Mouse (Mus musculus) heart, embryonic 14.5 days (tissue): ENCODE data around the gene Trim34b. TPM values are rescaled to one million over a fixed set of nuclear protein-coding genes. Genes with fewer than 3 reads are reported as not detected.
"Not testable (repeated sequence)": the region's sequence is repeated elsewhere in the genome, so short reads cannot be mapped to it uniquely, and the experiment has no call there.

ENCODE experiments used
- ATAC-seq: fragments of 200-750 bp; cut with Nextera tagmentation; 2 replicates; pipeline ENCODE4 v1.8.0; 2017; ENCODE audit warnings: low read depth, moderate TSS enrichment; ENCODE audit not compliant: insufficient number of reproducible peaks, insufficient read depth, low FRiP score
- H3K27ac ChIP-seq, 2 experiments: fragments of 200-500 bp in 1 of 2; fragments of 300-500 bp in 1 of 2; sonication (generic) in 1 of 2; replicated peaks in 1 of 2; 2 replicates each; pipeline ENCODE4 v1.5.1; 2012 to 2014; ENCODE audit warnings: low read depth in 2 of 2, low read length in 2 of 2, control low read depth in 1 of 2, mild to moderate bottlenecking in 1 of 2, mixed read lengths in 1 of 2; ENCODE audit not compliant: control insufficient read depth in 1 of 2, insufficient read depth in 1 of 2
- H3K27me3 ChIP-seq: fragments of 300-500 bp; sonication (generic); 2 replicates; pipeline ENCODE4 v1.6.1; 2014; ENCODE audit warnings: mild to moderate bottlenecking, low read length, control low read depth; ENCODE audit not compliant: control insufficient read depth, insufficient read depth
- H3K36me3 ChIP-seq: fragments of 300-500 bp; sonication (generic); 2 replicates; pipeline ENCODE4 v1.6.1; 2014; ENCODE audit warnings: mild to moderate bottlenecking, control low read depth, low read length, mixed read lengths; ENCODE audit not compliant: control insufficient read depth, insufficient read depth
- H3K4me1 ChIP-seq, 2 experiments: fragments of 200-500 bp in 1 of 2; fragments of 300-500 bp in 1 of 2; sonication (generic) in 1 of 2; 2 replicates each; pipeline ENCODE4 v1.6.1; 2012 to 2014; ENCODE audit warnings: low read length in 2 of 2, control low read depth in 1 of 2, mixed read lengths in 1 of 2; ENCODE audit not compliant: control insufficient read depth in 2 of 2, insufficient read depth in 2 of 2
- H3K4me2 ChIP-seq: fragments of 300-500 bp; sonication (generic); 2 replicates; pipeline ENCODE4 v1.6.1; 2014; ENCODE audit warnings: mild to moderate bottlenecking, low read length
- H3K4me3 ChIP-seq, 2 experiments: fragments of 200-500 bp in 1 of 2; fragments of 300-500 bp in 1 of 2; sonication (generic) in 1 of 2; 2 replicates each; pipeline ENCODE4 v1.5.1; 2012 to 2014; ENCODE audit warnings: low read length in 2 of 2, mild to moderate bottlenecking in 2 of 2, control low read depth in 1 of 2, low read depth in 1 of 2, moderate library complexity in 1 of 2; ENCODE audit not compliant: control insufficient read depth in 1 of 2, insufficient read depth in 1 of 2
- H3K9ac ChIP-seq: fragments of 300-500 bp; sonication (generic); 2 replicates; pipeline ENCODE4 v1.6.1; 2014; ENCODE audit warnings: mild to moderate bottlenecking, low read length
- H3K9me3 ChIP-seq: fragments of 300-500 bp; sonication (generic); 2 replicates; pipeline ENCODE4 v1.6.1; 2016; ENCODE audit warnings: low read length, control low read depth; ENCODE audit not compliant: control insufficient read depth
- WGBS: fragments of 180-500 bp; shearing (Covaris S2); extraction: QIAGEN DNeasy Blood & Tissue Kit; methylation state at CpG from one replicate; pipeline ENCODE4 v1.1.7; 2014; 5-methylcytosine and 5-hydroxymethylcytosine counted together
- polyA plus RNA-seq: library from polyadenylated mRNA; unstranded; fragments of >200 nt; fragmentation: Nextera tagmentation; extraction: Ambion mirVana; gene quantifications from 2 replicates; pipeline ENCODE4 v1.2.1, GENCODE M21; 2014

Gene Trim34b
- polyA plus RNA-seq: 0.20 TPM in 1 of 2 replicates, not detected in the other

- H3K36me3 ChIP-seq, H3K4me3 ChIP-seq, ATAC-seq, H3K9ac ChIP-seq, H3K9me3 ChIP-seq, H3K27ac ChIP-seq, H3K4me1 ChIP-seq, H3K4me2 ChIP-seq, H3K27me3 ChIP-seq: not testable (repeated sequence)
- 76% methylated on average over 2 of the region's 2 CpGs for WGBS
Observed at GRCm38 (mm10) chr7:104329171-104329570, at the start of gene Trim34b. Gene Trim34b, plus strand, starts transcription at chr7:104329471.

GRCm38 (mm10) chr7:104287576-104288443, 41.5 kb upstream of the Trim34b start, which contains the start of gene Trim5:
Gene Trim5, minus strand, starts transcription at chr7:104288094.
- H3K4me2 ChIP-seq: peak within 1 kb of the TSS; percentile 58
- not testable (repeated sequence) for H3K27me3 ChIP-seq, H3K27ac ChIP-seq, H3K36me3 ChIP-seq, H3K4me1 ChIP-seq, H3K9me3 ChIP-seq
- ATAC-seq: peak; percentile 86
- WGBS: 31% methylated on average over 14 of the region's 14 CpGs
- peak within 1 kb of the TSS; percentile 17 to 41 for H3K4me3 ChIP-seq
- peak within 1 kb of the TSS; percentile 52 for H3K9ac ChIP-seq

GRCm38 (mm10) chr7:104290641-104291040, 38.6 kb upstream of the Trim34b start:
- no peak for ATAC-seq
- H3K4me2 ChIP-seq: no peak overlapping the region
- H3K36me3 ChIP-seq: no peaks in the 10 kb centered on the region
- H3K4me3 ChIP-seq: no peak overlapping the region
- 82% methylated on average over 1 of the region's 1 CpGs for WGBS
- H3K9ac ChIP-seq: no peak overlapping the region
- H3K9me3 ChIP-seq: no peaks in the 10 kb centered on the region
- peaks cover 0 to 2% of the 10 kb centered on the region in 2 experiments; a peak in 1 of 4 replicates for H3K4me1 ChIP-seq
- H3K27ac ChIP-seq: no peak overlapping the region
- no peaks in the 10 kb centered on the region for H3K27me3 ChIP-seq

DNA sequence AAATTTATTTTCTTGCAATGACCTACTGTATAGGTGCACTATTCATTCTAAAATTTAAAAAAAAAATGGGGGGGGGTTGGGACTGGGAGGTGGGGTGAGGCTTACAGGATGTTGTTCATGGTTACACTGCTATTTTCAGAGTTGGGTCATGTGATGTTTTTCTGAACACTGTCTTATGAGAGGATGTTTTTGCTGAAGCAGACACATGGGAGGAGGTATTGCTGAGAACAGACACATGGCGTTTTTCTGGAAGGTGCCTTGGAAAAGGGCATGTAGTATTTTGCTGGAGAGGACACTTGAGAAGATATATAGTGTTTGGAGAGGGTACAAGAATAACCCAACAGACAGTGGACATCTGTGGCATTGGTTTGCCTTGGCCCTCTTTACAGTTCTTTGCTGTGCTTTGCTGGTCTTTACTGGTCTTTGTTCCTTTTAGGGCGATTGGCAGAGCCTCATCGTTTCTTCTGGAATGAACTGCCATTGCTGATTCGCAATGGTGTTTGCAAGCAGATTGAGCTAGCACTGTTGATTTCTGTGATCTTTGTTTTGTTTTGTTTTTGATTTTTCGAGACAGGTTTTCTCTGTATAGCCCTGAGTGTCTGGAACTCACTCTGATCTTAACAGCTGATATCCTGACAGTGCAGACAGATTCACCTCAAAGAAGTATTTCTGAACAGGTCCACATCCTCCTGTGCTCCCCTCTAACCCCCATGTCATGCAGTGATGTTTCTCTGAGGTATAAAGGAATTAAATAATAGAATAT, 37.5 kb upstream of the Trim34b start:
- Histone ChIP-seq H3K9ac (no peak overlapping the region), H3K27ac (no peak overlapping the region), H3K36me3 (no peaks in the 10 kb centered on the region), H3K4me2 (no peak overlapping the region), H3K9me3 (no peaks in the 10 kb centered on the region), H3K4me1 (peaks cover 0 to 2% of the 10 kb centered on the region in 2 experiments; a peak in 1 of 4 replicates), H3K27me3 (no peaks in the 10 kb centered on the region), H3K4me3 (no peak overlapping the region)
- ATAC-seq: no peak
- WGBS: 75% methylated on average over 5 of the region's 5 CpGs

- no peaks in the 10 kb centered on the region for H3K27me3 ChIP-seq
- H3K4me3 ChIP-seq: peak overlapping the region; percentile 54 to 58
- peak overlapping the region; percentile 71 to 83 for H3K27ac ChIP-seq
- H3K36me3 ChIP-seq: no peaks in the 10 kb centered on the region
- ATAC-seq: no peak
- 10% methylated on average over 15 of the region's 15 CpGs for WGBS
- peak overlapping the region; percentile 66 for H3K4me2 ChIP-seq
- no peaks in the 10 kb centered on the region for H3K9me3 ChIP-seq
- H3K4me1 ChIP-seq: no peaks in the 10 kb centered on the region
- peak overlapping the region; percentile 75 for H3K9ac ChIP-seq
Observed at GRCm38 (mm10) chr7:104314796-104315353, 14.4 kb upstream of the Trim34b start.

DNA sequence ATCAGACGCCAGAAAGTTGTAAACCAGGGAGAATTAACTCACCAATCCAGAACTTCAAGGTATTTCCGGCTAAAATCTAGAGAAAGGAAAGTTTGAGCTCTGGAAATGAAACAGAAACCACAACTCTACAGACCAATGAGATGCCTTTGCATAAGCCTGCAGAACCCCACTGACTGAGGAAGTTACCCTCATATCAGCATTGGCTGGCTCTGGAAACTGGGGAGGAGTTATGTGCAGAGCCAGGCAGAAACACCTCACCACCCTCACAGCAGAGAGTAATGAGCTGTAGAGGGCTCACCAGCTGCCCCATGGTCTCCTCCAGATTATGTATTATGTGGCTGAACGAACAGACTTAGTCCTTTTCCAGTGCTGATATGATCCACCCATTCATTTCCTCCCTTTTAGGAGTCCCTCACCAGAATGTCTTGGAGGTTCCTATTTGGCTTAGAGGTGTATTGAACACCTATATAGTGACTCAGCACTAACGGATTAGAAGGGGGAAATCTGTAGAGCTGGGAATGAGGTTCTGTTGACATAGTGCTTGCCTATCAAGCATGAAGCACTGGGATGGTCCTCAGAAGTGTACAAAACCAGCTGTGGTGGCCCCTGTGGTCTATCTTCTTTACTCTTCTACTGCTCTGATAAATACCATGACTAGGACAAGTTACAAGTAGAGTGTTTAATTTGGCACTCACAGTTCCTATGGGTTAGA, 13.7 kb upstream of the Trim34b start, which contains the start of gene Trim12a:
Gene Trim12a (minus strand): TSS at position 98 of the 712 bp plus-strand sequence.
- H3K9ac ChIP-seq: peak within 1 kb of the TSS; percentile 75
- H3K36me3 ChIP-seq, H3K27me3 ChIP-seq, H3K9me3 ChIP-seq, H3K4me1 ChIP-seq: not testable (repeated sequence)
- H3K4me2 ChIP-seq: peak within 1 kb of the TSS; percentile 66
- peak; percentile 83 for ATAC-seq
- peak within 1 kb of the TSS; percentile 71 to 83 for H3K27ac ChIP-seq
- 12% methylated on average over 4 of the region's 4 CpGs for WGBS
- H3K4me3 ChIP-seq: peak within 1 kb of the TSS; percentile 54 to 58

DNA sequence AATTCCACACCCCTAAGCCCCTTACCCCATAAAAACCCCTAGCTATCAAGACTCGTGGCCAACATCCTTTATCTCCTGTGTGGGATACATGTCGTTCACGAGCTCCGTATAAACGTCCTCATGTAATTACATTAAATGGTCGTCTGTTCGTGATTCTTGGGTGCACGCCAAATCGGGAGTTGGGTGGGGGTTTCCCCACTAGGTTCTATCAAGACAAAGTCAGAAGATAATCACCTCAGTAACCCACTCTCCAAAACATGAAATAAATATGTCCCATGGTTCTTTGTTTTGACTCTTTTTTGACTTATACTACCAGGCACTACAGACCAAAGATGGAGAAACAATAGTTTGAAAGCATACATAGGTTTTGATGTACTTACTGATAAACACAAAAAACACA, 7.2 kb upstream of the Trim34b start:
- no peaks in the 10 kb centered on the region for H3K9me3 ChIP-seq
- H3K4me3 ChIP-seq: no peak overlapping the region
- ATAC-seq: no peak
- no peaks in the 10 kb centered on the region for H3K27me3 ChIP-seq
- no peak overlapping the region for H3K4me2 ChIP-seq
- no peak overlapping the region for H3K9ac ChIP-seq
- H3K36me3 ChIP-seq: no peaks in the 10 kb centered on the region
- H3K4me1 ChIP-seq: no peaks in the 10 kb centered on the region
- 68% methylated on average over 9 of the region's 9 CpGs for WGBS
- no peak overlapping the region for H3K27ac ChIP-seq
